Mouse (Mus musculus): ENCODE results near the gene Prr5l.

- no peak for TF ChIP-seq POLR2A (IDR thresholded peaks at IDR 0.05; ENCODE audit: borderline replicate concordance, low read depth, low read length)
- TF ChIP-seq CTCF (IDR thresholded peaks at IDR 0.05; ENCODE audit: low read depth, low read length) = no peak
These were observed 155.0 kb downstream of the Prr5l start for GRCm38 (mm10) chr2:101727787-101728186.

All from bone marrow macrophage, adult 2 months (primary cell).